Mouse (Mus musculus): ENCODE measurements around the gene Snapc4. TPM values are rescaled to one million over a fixed set of nuclear protein-coding genes. Genes with fewer than 3 reads are reported as not detected.

Gene Snapc4
- 10 to 100 TPM; 51.8 to 69.8 TPM for total RNA-seq (2021)
- long read RNA-seq, experiment 1, full-length matches to known transcripts = 4 of 33 reads
- long read RNA-seq, experiment 1, partial matches to known transcripts = 8 of 33 reads
- long read RNA-seq, experiment 1, other reads (novel, unspliced or antisense) = 21 of 33 reads
- long read RNA-seq, experiment 2, full-length matches to known transcripts = 1 of 18 reads
- long read RNA-seq, experiment 2, partial matches to known transcripts = 8 of 18 reads
- long read RNA-seq, experiment 2, other reads (novel, unspliced or antisense) = 9 of 18 reads

GRCm38 (mm10) chr2:26380131-26380771, at the start of gene Snapc4:
Snapc4 (minus strand) TSS chr2:26380653.
- DNase-seq (ENCODE audit: low spot score in 2 of 2) = peak; percentile 84 to 89

DNA sequence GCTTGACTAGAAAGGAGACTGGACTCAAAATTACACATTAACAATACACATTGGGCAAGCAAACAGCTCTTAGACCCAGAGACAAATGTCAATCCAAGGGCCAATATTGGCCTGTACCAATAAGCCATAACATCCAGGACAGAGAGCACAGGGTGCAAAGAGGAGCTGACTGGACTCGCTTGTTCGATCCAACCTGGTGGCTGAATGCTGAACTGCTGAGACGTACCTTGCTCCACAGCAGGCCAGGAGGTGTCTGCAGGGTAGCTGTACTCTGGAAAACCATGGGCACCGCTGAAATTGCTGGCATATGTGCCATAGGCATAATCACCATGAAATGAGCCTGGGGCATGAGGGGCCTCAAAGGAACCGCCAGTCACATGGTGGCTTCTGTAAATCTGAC, 49.4 kb upstream of the Snapc4 start:
- DNase-seq (ENCODE audit: low spot score in 2 of 2) = no peak

- DNase-seq (ENCODE audit: low spot score in 2 of 2) = no peak
Observed at GRCm38 (mm10) chr2:26424541-26424940, 44.1 kb upstream of the Snapc4 start.

DNA sequence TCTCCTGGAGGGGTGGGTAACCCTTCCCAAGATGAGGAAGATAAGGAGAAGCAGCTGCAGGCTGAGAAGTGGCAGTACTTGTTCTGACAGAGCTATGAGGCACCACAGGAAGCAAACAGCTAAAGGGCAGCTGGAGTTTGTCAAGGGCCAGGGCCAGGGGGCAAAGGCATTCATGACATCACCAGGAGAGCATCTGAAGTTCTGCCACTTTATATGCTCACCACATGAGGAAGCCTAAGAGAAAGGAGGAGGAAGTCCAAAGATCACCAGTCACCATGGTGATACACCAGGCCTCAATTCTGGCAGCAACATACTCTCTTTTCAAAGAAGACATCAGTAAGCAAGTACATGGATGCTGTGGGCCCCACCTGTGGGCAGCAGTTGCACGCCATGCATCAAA, 42.6 kb upstream of the Snapc4 start:
- DNase-seq (ENCODE audit: low spot score in 2 of 2) = no peak

- DNase-seq (ENCODE audit: low spot score in 2 of 2) = no peak
Observed at GRCm38 (mm10) chr2:26421969-26422368, 41.5 kb upstream of the Snapc4 start.

- DNase-seq (ENCODE audit: low spot score in 2 of 2) = no peak
Observed at GRCm38 (mm10) chr2:26418120-26418519, 37.7 kb upstream of the Snapc4 start.

DNA sequence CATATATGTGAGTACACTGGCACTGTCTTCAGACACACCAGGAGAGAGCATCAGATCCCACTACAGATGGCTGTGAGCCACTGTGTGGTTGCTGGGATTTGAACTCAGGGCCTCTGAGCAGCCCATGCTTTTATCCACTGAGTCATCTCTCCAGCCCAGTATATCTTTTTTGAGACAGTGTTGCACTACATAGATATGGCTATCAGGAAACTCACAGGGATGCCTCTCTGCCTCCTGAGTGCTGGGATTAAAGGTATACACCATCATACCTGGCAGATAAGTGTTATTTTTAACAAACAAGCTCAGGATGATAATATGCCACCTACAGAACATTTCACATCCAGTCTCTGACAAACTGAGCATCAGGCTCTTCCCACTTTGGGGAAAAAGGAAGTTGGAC, 36.6 kb upstream of the Snapc4 start:
- DNase-seq (ENCODE audit: low spot score in 2 of 2) = no peak

DNA sequence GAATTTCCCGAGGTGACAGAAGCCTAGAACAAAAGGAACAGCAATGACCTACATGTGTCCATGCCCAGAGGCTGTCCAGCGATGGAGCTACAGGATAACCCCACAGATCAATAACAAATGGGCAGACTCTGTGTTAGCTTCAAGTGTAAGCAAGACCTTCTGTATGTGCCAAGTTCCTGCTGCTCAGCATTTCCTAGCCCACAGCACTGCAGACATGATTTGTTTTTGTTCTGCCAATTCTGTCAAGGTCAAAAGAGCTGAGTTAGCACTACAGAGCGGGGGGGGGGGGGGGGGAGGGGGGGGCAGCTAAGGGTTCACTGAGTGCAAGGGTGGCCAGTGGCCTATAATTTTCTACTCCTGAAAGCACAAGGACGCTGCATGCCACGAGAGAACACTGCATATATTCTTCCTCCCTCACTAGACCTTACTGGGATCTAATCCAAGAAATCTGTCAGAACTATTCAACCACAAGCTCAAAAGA, 30.5 kb upstream of the Snapc4 start:
- no peak for DNase-seq (ENCODE audit: low spot score in 2 of 2)

DNA sequence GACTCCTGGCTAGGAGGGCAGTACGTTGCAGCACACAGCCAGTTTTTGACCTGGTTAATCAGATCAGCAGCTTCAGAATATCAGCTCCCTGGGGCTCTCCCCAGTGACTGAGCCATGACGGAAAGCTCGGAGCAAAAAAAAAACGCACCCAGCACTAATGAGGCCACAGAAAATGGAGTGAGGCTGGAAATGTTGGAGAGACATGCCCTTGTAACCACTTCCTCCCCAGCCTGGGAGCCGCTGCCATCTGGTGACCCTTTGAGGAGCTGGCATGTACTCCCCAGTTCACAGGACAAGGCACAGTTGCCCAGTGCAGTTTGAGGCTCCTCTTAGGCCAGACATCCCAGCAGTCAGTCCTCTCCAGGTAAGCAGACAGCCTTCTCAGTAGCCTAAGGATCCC, 29.6 kb upstream of the Snapc4 start:
- DNase-seq (ENCODE audit: low spot score in 2 of 2) = no peak

GRCm38 (mm10) chr2:26409362-26409761, 28.9 kb upstream of the Snapc4 start:
- DNase-seq (ENCODE audit: low spot score in 2 of 2) = no peak

- peak; percentile 98 to 99 for DNase-seq (ENCODE audit: low spot score in 2 of 2)
Observed at GRCm38 (mm10) chr2:26408515-26409356, 28.3 kb upstream of the Snapc4 start, which contains the start of gene Inpp5e. Inpp5e (minus strand) TSS chr2:26409203.

GRCm38 (mm10) chr2:26403306-26403705, 22.9 kb upstream of the Snapc4 start:
- DNase-seq (ENCODE audit: low spot score in 2 of 2) = no peak

- DNase-seq (ENCODE audit: low spot score in 2 of 2) = no peak
Observed at GRCm38 (mm10) chr2:26402265-26402664, 21.8 kb upstream of the Snapc4 start.

GRCm38 (mm10) chr2:26401023-26401422, 20.6 kb upstream of the Snapc4 start:
- no peak for DNase-seq (ENCODE audit: low spot score in 2 of 2)

- no peak for DNase-seq (ENCODE audit: low spot score in 2 of 2)
Observed at GRCm38 (mm10) chr2:26400296-26400695, 19.8 kb upstream of the Snapc4 start.

- DNase-seq (ENCODE audit: low spot score in 2 of 2) = no peak
Observed at GRCm38 (mm10) chr2:26399647-26400046, 19.2 kb upstream of the Snapc4 start.

DNA sequence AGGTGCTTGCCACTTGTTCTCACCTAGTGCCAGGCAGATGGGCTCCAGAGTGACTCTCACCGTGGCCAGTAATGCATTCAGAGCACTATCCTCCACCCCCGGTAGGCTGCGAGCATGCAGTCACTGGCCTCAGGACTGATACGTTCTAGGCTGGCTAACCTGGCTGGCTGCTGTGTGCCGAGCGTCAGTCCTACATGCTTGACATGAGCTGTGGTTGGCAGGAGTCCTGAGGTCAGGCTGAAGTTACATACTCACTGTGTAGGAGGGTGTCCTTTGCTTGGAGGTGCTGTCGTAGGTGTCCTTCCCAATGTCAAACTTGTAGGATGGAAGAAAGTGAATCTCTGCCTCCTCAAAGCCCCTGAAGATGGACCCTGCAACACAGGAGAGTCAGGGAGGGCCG, 18.5 kb upstream of the Snapc4 start:
- DNase-seq (ENCODE audit: low spot score in 2 of 2) = no peak

DNA sequence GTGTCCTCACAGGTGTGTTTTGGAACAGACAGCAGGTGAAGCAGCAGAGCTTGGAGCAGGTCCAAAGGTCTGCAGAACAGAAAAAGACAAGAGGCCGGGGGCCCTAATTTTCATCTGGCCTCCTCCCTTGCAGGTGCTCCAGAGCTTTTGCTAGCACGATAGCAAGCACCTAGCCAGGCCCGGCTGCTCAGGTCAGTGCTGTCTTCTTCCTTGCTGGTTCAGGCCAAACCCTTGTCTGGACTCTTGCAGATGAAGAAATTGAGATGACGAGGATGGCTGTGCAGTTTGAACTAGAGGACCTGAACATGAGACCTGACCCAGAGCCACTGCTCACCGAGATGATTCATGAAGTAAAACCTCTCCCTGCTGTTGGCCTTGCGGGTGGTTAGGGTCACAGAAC, 11.2 kb upstream of the Snapc4 start:
- DNase-seq (ENCODE audit: low spot score in 2 of 2) = no peak

DNA sequence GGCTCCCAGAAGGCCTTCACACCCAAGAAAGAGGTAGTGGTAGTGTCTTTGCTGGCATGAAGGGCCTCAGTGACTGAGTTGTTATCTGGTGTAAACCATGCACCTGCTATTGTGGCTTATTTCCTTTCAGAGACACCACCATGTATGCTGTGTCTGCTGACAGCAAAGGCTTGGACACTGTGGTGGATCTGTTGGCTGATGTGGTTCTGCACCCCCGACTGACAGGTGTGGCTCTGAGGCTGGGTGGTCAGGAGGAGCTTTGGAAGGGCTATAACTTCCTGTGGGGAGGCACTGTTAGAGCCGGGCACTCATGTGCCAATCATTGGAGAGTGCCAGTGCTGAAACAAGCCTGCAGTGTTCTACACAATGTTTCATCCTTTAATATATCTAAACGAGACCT, 10.5 kb upstream of the Snapc4 start:
- no peak for DNase-seq (ENCODE audit: low spot score in 2 of 2)

DNA sequence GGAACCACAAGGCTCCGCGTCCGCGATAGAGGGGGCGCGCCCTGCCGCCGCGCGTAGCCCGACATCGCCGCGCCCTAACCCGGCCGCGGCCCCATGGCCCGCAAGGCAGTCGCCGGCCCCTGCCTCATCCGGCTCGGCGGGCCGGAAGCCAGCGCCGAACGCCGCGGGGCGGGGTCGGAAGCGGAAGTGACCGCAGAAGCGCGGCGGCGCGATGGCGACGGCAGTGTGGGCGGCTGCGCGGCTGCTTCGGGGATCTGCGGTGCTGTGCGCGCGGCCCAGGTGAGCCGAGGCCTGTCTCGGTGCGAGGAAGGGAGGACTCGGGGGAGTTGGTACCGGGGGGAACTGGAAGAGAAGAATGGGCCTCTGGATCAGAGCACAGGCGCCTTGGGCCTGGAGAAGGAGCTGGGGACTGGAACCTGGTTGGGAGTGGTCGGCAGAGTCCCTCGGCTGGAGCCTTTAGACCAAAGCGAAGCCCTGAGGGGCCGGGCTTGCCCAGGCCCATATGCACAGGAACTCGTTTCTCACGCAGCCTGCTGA, 8.8 kb upstream of the Snapc4 start, which contains the start of the genes Entr1 and Pmpca:
Entr1 (minus strand) TSS at position 163 of the 537 bp plus-strand sequence.
Pmpca (plus strand) TSS at position 186 of the 537 bp plus-strand sequence.
- peak; percentile 82 to 88 for DNase-seq (ENCODE audit: low spot score in 2 of 2)

DNA sequence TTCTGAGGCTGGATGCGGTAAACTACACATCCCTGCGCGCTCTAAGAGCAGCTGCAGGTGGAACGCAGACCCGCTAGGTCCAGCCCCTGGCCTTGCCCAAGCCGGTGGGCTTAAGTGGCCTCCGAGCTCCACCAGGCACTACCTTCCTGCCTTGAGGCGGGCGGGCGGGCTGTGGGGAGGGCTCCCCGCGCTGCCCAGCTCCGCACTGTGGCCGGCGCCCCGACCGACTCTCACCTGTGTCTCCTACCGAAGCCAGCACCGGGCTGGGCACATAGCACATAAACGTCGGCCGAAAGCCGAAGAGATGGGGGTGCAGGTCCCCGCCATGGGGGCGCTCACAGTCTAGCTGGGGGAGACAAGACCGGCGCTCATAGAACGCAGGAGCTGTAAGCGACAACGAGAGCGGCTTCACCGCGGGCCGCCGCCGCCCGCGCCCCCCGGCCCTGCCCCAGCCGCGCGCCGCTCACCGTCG, 8.3 kb upstream of the Snapc4 start:
- DNase-seq (ENCODE audit: low spot score in 2 of 2) = no peak

Data from left cerebral cortex, adult 18-20 months (tissue).